Mouse (Mus musculus): Measurements from ENCODE around the gene Hivep2. TPM values are rescaled to one million over a fixed set of nuclear protein-coding genes. Genes with fewer than 3 reads are reported as not detected.

The Hivep2 gene
- polyA plus RNA-seq, 1 experiment from 2014 or later = 4.6 TPM

- ATAC-seq (ENCODE audit: low FRiP score, low TSS enrichment) = no peak
Measured at GRCm38 (mm10) chr10:14034046-14034445, 68.2 kb downstream of the Hivep2 start.

GRCm38 (mm10) chr10:14034790-14035189, 68.9 kb downstream of the Hivep2 start:
- no peaks in the 10 kb centered on the region for H3K36me3 ChIP-seq (ENCODE audit: insufficient read depth, low read length)
- WGBS = 66% methylated on average over 7 of the region's 7 CpGs
- no peak overlapping the region for H3K9ac ChIP-seq (replicated peaks; ENCODE audit: low read length)
- H3K4me1 ChIP-seq (ENCODE audit: insufficient read depth, low read length) = peaks cover 7% of the 10 kb centered on the region
- ATAC-seq (ENCODE audit: low FRiP score, low TSS enrichment) = peak; percentile 19; the same call in 1 of the 2 replicates
- no peak overlapping the region for H3K4me3 ChIP-seq (ENCODE audit: low read length)
- H3K4me2 ChIP-seq (replicated peaks; ENCODE audit: low read depth, low read length) = no peak overlapping the region
- no peaks in the 10 kb centered on the region for H3K27me3 ChIP-seq (ENCODE audit: insufficient read depth, low read length)
- no peak overlapping the region for H3K27ac ChIP-seq (ENCODE audit: low read length)
- H3K9me3 ChIP-seq (ENCODE audit: low read length) = no peaks in the 10 kb centered on the region

More at GRCm38 (mm10) chr10:14034046-14034445, 68.2 kb downstream of the Hivep2 start:
- WGBS = 88% methylated on average over 7 of the region's 7 CpGs
- Histone ChIP-seq H3K27ac (ENCODE audit: low read length) (no peak overlapping the region), H3K9me3 (ENCODE audit: low read length) (no peaks in the 10 kb centered on the region), H3K27me3 (ENCODE audit: insufficient read depth, low read length) (no peaks in the 10 kb centered on the region), H3K4me2 (replicated peaks; ENCODE audit: low read depth, low read length) (no peak overlapping the region), H3K4me1 (ENCODE audit: insufficient read depth, low read length) (peaks cover 7% of the 10 kb centered on the region), H3K4me3 (ENCODE audit: low read length) (no peak overlapping the region), H3K36me3 (ENCODE audit: insufficient read depth, low read length) (no peaks in the 10 kb centered on the region), H3K9ac (replicated peaks; ENCODE audit: low read length) (no peak overlapping the region)

- 78% methylated on average over 5 of the region's 5 CpGs for WGBS
- Histone ChIP-seq H3K4me3 (ENCODE audit: low read length) (no peak overlapping the region), H3K27me3 (ENCODE audit: insufficient read depth, low read length) (no peaks in the 10 kb centered on the region), H3K36me3 (ENCODE audit: insufficient read depth, low read length) (no peaks in the 10 kb centered on the region), H3K4me2 (replicated peaks; ENCODE audit: low read depth, low read length) (no peak overlapping the region), H3K9ac (replicated peaks; ENCODE audit: low read length) (no peak overlapping the region), H3K27ac (ENCODE audit: low read length) (no peak overlapping the region), H3K9me3 (ENCODE audit: low read length) (no peaks in the 10 kb centered on the region), H3K4me1 (ENCODE audit: insufficient read depth, low read length) (peaks cover 4% of the 10 kb centered on the region; the same call in 1 of the 2 replicates)
- ATAC-seq (ENCODE audit: low FRiP score, low TSS enrichment) = no peak
Measured at GRCm38 (mm10) chr10:14035607-14036006, 69.7 kb downstream of the Hivep2 start.

- no peak overlapping the region for H3K4me2 ChIP-seq (replicated peaks; ENCODE audit: low read depth, low read length)
- H3K9me3 ChIP-seq (ENCODE audit: low read length) = no peaks in the 10 kb centered on the region
- H3K27ac ChIP-seq (ENCODE audit: low read length) = no peak overlapping the region
- 81% methylated on average over 6 of the region's 6 CpGs for WGBS
- no peaks in the 10 kb centered on the region for H3K27me3 ChIP-seq (ENCODE audit: insufficient read depth, low read length)
- no peak for ATAC-seq (ENCODE audit: low FRiP score, low TSS enrichment)
- no peak overlapping the region for H3K4me3 ChIP-seq (ENCODE audit: low read length)
- 0 out of 2 replicates have a peak, but pooled peaks cover 4% of the 10 kb centered on the region for H3K4me1 ChIP-seq (ENCODE audit: insufficient read depth, low read length)
- no peaks in the 10 kb centered on the region for H3K36me3 ChIP-seq (ENCODE audit: insufficient read depth, low read length)
- no peak overlapping the region for H3K9ac ChIP-seq (replicated peaks; ENCODE audit: low read length)
Measured at GRCm38 (mm10) chr10:14036472-14036871, 70.6 kb downstream of the Hivep2 start.

- no peak for ATAC-seq (ENCODE audit: low FRiP score, low TSS enrichment)
- Histone ChIP-seq H3K9ac (replicated peaks; ENCODE audit: low read length) (no peak overlapping the region), H3K9me3 (ENCODE audit: low read length) (no peaks in the 10 kb centered on the region), H3K27ac (ENCODE audit: low read length) (no peak overlapping the region), H3K36me3 (ENCODE audit: insufficient read depth, low read length) (no peaks in the 10 kb centered on the region), H3K4me1 (ENCODE audit: insufficient read depth, low read length) (0 out of 2 replicates have a peak, but pooled peaks cover 4% of the 10 kb centered on the region), H3K27me3 (ENCODE audit: insufficient read depth, low read length) (no peaks in the 10 kb centered on the region), H3K4me2 (replicated peaks; ENCODE audit: low read depth, low read length) (no peak overlapping the region), H3K4me3 (ENCODE audit: low read length) (no peak overlapping the region)
- 85% methylated on average over 7 of the region's 7 CpGs for WGBS
Measured at GRCm38 (mm10) chr10:14037977-14038489, 72.2 kb downstream of the Hivep2 start.

- Histone ChIP-seq H3K36me3 (ENCODE audit: insufficient read depth, low read length) (no peaks in the 10 kb centered on the region), H3K9ac (replicated peaks; ENCODE audit: low read length) (no peak overlapping the region), H3K9me3 (ENCODE audit: low read length) (no peaks in the 10 kb centered on the region), H3K4me2 (replicated peaks; ENCODE audit: low read depth, low read length) (no peak overlapping the region), H3K4me1 (ENCODE audit: insufficient read depth, low read length) (peaks cover 12% of the 10 kb centered on the region), H3K27me3 (ENCODE audit: insufficient read depth, low read length) (no peaks in the 10 kb centered on the region), H3K4me3 (ENCODE audit: low read length) (no peak overlapping the region), H3K27ac (ENCODE audit: low read length) (no peak overlapping the region)
- ATAC-seq (ENCODE audit: low FRiP score, low TSS enrichment) = no peak
- 78% methylated on average over 9 of the region's 9 CpGs for WGBS
Measured at GRCm38 (mm10) chr10:14040716-14041470, 75.0 kb downstream of the Hivep2 start.

GRCm38 (mm10) chr10:14041606-14042005, 75.7 kb downstream of the Hivep2 start:
- H3K27ac ChIP-seq (ENCODE audit: low read length) = no peak overlapping the region
- 52% methylated on average over 5 of the region's 5 CpGs for WGBS
- H3K4me2 ChIP-seq (replicated peaks; ENCODE audit: low read depth, low read length) = no peak overlapping the region
- H3K4me1 ChIP-seq (ENCODE audit: insufficient read depth, low read length) = peaks cover 19% of the 10 kb centered on the region
- H3K36me3 ChIP-seq (ENCODE audit: insufficient read depth, low read length) = no peaks in the 10 kb centered on the region
- H3K9ac ChIP-seq (replicated peaks; ENCODE audit: low read length) = no peak overlapping the region
- no peak for ATAC-seq (ENCODE audit: low FRiP score, low TSS enrichment)
- H3K4me3 ChIP-seq (ENCODE audit: low read length) = no peak overlapping the region
- H3K27me3 ChIP-seq (ENCODE audit: insufficient read depth, low read length) = no peaks in the 10 kb centered on the region
- no peaks in the 10 kb centered on the region for H3K9me3 ChIP-seq (ENCODE audit: low read length)

GRCm38 (mm10) chr10:14042539-14043348, 76.9 kb downstream of the Hivep2 start:
- Histone ChIP-seq H3K27ac (ENCODE audit: low read length) (no peak overlapping the region), H3K27me3 (ENCODE audit: insufficient read depth, low read length) (no peaks in the 10 kb centered on the region), H3K4me1 (ENCODE audit: insufficient read depth, low read length) (peaks cover 29% of the 10 kb centered on the region), H3K4me2 (replicated peaks; ENCODE audit: low read depth, low read length) (no peak overlapping the region), H3K9me3 (ENCODE audit: low read length) (no peaks in the 10 kb centered on the region), H3K36me3 (ENCODE audit: insufficient read depth, low read length) (no peaks in the 10 kb centered on the region), H3K9ac (replicated peaks; ENCODE audit: low read length) (no peak overlapping the region), H3K4me3 (ENCODE audit: low read length) (no peak overlapping the region)
- no peak for ATAC-seq (ENCODE audit: low FRiP score, low TSS enrichment)
- WGBS = 74% methylated on average over 12 of the region's 12 CpGs

- no peak overlapping the region for H3K27ac ChIP-seq (ENCODE audit: low read length)
- no peak for ATAC-seq (ENCODE audit: low FRiP score, low TSS enrichment)
- 92% methylated on average over 4 of the region's 4 CpGs for WGBS
Measured at GRCm38 (mm10) chr10:14043349-14043710, 77.5 kb downstream of the Hivep2 start.

More at GRCm38 (mm10) chr10:14043349-14043710, 77.5 kb downstream of the Hivep2 start:
- Histone ChIP-seq H3K4me1 (ENCODE audit: insufficient read depth, low read length) (peaks cover 35% of the 10 kb centered on the region), H3K27me3 (ENCODE audit: insufficient read depth, low read length) (no peaks in the 10 kb centered on the region), H3K4me2 (replicated peaks; ENCODE audit: low read depth, low read length) (no peak overlapping the region), H3K9ac (replicated peaks; ENCODE audit: low read length) (no peak overlapping the region), H3K4me3 (ENCODE audit: low read length) (no peak overlapping the region), H3K36me3 (ENCODE audit: insufficient read depth, low read length) (no peaks in the 10 kb centered on the region), H3K9me3 (ENCODE audit: low read length) (no peaks in the 10 kb centered on the region)
